Mouse (Mus musculus) heart, postnatal 25 days (tissue): ENCODE measurements around the gene Ccdc7b. TPM values are rescaled to one million over a fixed set of nuclear protein-coding genes. Genes with fewer than 3 reads are reported as not detected.
"Not testable (repeated sequence)": the region's sequence is repeated elsewhere in the genome, so short reads cannot be mapped to it uniquely, and the experiment has no call there.

ENCODE experiments used
- DNase-seq: peaks from one replicate; pipeline ENCODE4 v3.0.0; 2022; ENCODE audit warnings: low spot score
- intact Hi-C: fragments of 180-260 bp; cut with DNase I; formaldehyde crosslinking; loops from one replicate; pipeline ENCODE4 v1.15.1; 2025
- total RNA-seq, 2 experiments: library from RNA; stranded (reverse); gene quantifications; 2 replicates each; pipeline ENCODE4 v1.2.3; 2021

Ccdc7b gene
- not detected for total RNA-seq

DNA sequence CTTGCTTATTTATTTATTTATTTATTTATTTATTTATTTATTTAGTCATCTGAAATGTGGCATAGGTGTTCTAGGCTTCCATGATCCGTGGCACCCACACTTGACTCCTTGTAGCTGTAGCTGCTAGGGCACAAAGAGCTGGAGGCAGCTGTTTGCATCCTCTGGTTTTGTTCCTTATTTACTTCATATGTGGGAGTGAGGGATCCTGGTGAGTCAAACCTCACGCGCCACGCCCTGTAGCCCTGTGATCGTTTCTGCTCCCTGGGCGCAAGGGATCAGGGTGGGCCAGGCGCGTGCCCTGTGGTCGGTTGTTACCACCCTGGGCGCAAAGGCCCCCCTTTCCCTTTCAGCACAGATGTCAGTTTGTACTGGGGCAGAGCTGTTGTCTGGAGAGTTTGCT, at the start of gene Ccdc7b:
Gene Ccdc7b, plus strand, starts transcription at position 301 of the 400 bp plus-strand sequence.
- intact Hi-C loops, DNase-seq: not testable (repeated sequence)

- intact Hi-C loops, result not testable (repeated sequence)
Observed at GRCm38 (mm10) chr8:129065417-129065816, 1.5 kb upstream of the Ccdc7b start, which contains the start of gene Ccdc7a. Ccdc7a (minus strand) TSS chr8:129065517.

GRCm38 (mm10) chr8:129115761-129116160, 48.8 kb downstream of the Ccdc7b start:
- DNase-seq, intact Hi-C loops: not testable (repeated sequence)

More at GRCm38 (mm10) chr8:129065417-129065816, 1.5 kb upstream of the Ccdc7b start, which contains the start of gene Ccdc7a:
- DNase-seq, result not testable (repeated sequence)

DNA sequence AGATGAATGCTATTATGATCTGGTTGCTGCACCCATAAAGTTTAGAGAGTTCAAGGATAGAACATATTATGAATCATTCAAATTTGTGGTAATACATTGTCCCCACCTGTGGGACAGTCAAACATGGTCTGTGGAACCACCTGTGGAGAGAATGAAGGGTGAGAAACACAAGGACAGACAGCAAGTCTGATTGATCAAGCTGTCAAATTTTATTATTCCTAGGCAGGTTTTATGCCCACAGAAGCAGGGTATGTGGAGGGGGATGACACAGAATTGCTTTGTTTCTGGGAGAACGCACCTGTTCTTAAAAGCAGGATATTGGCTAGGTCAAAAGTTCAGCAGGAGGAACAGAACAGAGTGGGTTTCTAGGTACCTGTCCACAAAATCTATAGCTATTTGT, 64.6 kb downstream of the Ccdc7b start, which contains the start of gene Gm10999:
Gene Gm10999, minus strand, starts transcription at position 101 of the 400 bp plus-strand sequence.
- no peak for DNase-seq
- intact Hi-C loops, result no loop called here

- no peak for DNase-seq
- intact Hi-C loops, result no loop called here
Observed at GRCm38 (mm10) chr8:129133475-129133874, 66.5 kb downstream of the Ccdc7b start.

Other genes with a start within 250 kb of the Ccdc7b start
- not detected for gene Ccdc7a, start 1.6 kb upstream of the Ccdc7b start, total RNA-seq
- gene Gm10999, start 64.5 kb downstream of the Ccdc7b start, total RNA-seq, result not detected
- 10 to 100 TPM; 16.7 to 18.2 TPM for gene 2610044O15Rik8, start 167.3 kb downstream of the Ccdc7b start, total RNA-seq